Mouse (Mus musculus) lung, postnatal 0 days (tissue): ENCODE measurements around the gene Fbxo3. TPM values are rescaled to one million over a fixed set of nuclear protein-coding genes. Genes with fewer than 3 reads are reported as not detected.

ENCODE experiments used
- polyA plus RNA-seq: library from polyadenylated mRNA; unstranded; fragments of >200 nt; fragmentation: Nextera tagmentation; extraction: Ambion mirVana; gene quantifications from 2 replicates; pipeline ENCODE4 v1.2.1, GENCODE M21; 2015

The Fbxo3 gene
- polyA plus RNA-seq, 1 experiment from 2014 or later, result 38.3 TPM

Other genes starting within 250 kb of the Fbxo3 start
- 87.8 and 105 TPM in 2 replicates for gene Caprin1, start 230.1 kb upstream of the Fbxo3 start, polyA plus RNA-seq
- 30.6 and 46.5 TPM in 2 replicates for gene Lmo2, start 69.7 kb upstream of the Fbxo3 start, polyA plus RNA-seq
- gene 4931422A03Rik, start 640 bp downstream of the Fbxo3 start, polyA plus RNA-seq, result 1.4 and 1.6 TPM in 2 replicates
- not detected in 2 replicates for gene Gm10912, start 38.1 kb downstream of the Fbxo3 start, polyA plus RNA-seq
- gene Gm10799, start 40.8 kb downstream of the Fbxo3 start, polyA plus RNA-seq, result not detected in 2 replicates
- 3.7 and 4.2 TPM in 2 replicates for gene Cd59b, start 42.1 kb downstream of the Fbxo3 start, polyA plus RNA-seq
- gene Cd59a, start 68.1 kb downstream of the Fbxo3 start, polyA plus RNA-seq, result 32.4 and 33.2 TPM in 2 replicates
- 0.14 TPM in 1 of 2 replicates, not detected in the other for gene A930018P22Rik, start 95.0 kb downstream of the Fbxo3 start, polyA plus RNA-seq